Mouse (Mus musculus): Measurements from ENCODE around the gene Pik3c2b.

GRCm38 (mm10) chr1:133083942-133084625, 38.6 kb downstream of the Pik3c2b start:
- TF ChIP-seq CTCF (IDR thresholded peaks at IDR 0.05; ENCODE audit: borderline replicate concordance, insufficient read depth, low read depth, low read length): no peak
- no peak for TF ChIP-seq POLR2A (IDR thresholded peaks at IDR 0.05; ENCODE audit: borderline replicate concordance, insufficient read depth, low read length)
